Mouse (Mus musculus): ENCODE data around the gene Erbb3. TPM values are rescaled to one million over a fixed set of nuclear protein-coding genes. Genes with fewer than 3 reads are reported as not detected.

Erbb3 gene
- total and polyA plus RNA-seq, 2 experiments from 2014 or later: 0.21 to 1.1 TPM

- Histone ChIP-seq H3K36me3 (ENCODE audit: insufficient read depth, low read length) (0 out of 2 replicates have a peak, but pooled peaks cover 4% of the 10 kb centered on the region), H3K4me2 (ENCODE audit: low read depth, low read length, poor library complexity, severe bottlenecking) (peak overlapping the region; percentile 100), H3K4me1 (ENCODE audit: insufficient read depth, low read length) (no peaks in the 10 kb centered on the region; the same call in 1 of the 2 replicates), H3K9ac (replicated peaks; ENCODE audit: low read length, poor library complexity, severe bottlenecking) (peak overlapping the region; percentile 65), H3K27ac (ENCODE audit: low read depth, low read length) (peak overlapping the region; percentile 38; the same call in 1 of the 2 replicates), H3K27me3 (ENCODE audit: insufficient read depth, low read length) (peaks cover 3% of the 10 kb centered on the region; the same call in 1 of the 2 replicates), H3K9me3 (ENCODE audit: low read length) (no peaks in the 10 kb centered on the region), H3K4me3 (ENCODE audit: low read depth, low read length) (peak overlapping the region; percentile 71)
- ATAC-seq (ENCODE audit: low FRiP score) (peak; percentile 48), DNase-seq (ENCODE audit: low spot score) (peak; percentile 62)
- TF ChIP-seq CTCF (IDR thresholded peaks at IDR 0.05): no peak
- 1% methylated on average over 56 of the region's 58 CpGs for WGBS
These were observed 64.5 kb downstream of the Erbb3 start for GRCm38 (mm10) chr10:128524732-128525662.

GRCm38 (mm10) chr10:128524111-128524731 is 65.2 kb downstream of the Erbb3 start:
- DNase-seq (ENCODE audit: low spot score): no peak
- Histone ChIP-seq H3K27ac (ENCODE audit: low read depth, low read length) (no peak overlapping the region), H3K4me2 (ENCODE audit: low read depth, low read length, poor library complexity, severe bottlenecking) (peak overlapping the region; percentile 100), H3K36me3 (ENCODE audit: insufficient read depth, low read length) (0 out of 2 replicates have a peak, but pooled peaks cover 6% of the 10 kb centered on the region), H3K9ac (replicated peaks; ENCODE audit: low read length, poor library complexity, severe bottlenecking) (peak overlapping the region; percentile 65), H3K4me1 (ENCODE audit: insufficient read depth, low read length) (no peaks in the 10 kb centered on the region; the same call in 1 of the 2 replicates), H3K9me3 (ENCODE audit: low read length) (no peaks in the 10 kb centered on the region), H3K4me3 (ENCODE audit: low read depth, low read length) (peak overlapping the region; percentile 71), H3K27me3 (ENCODE audit: insufficient read depth, low read length) (peaks cover 3% of the 10 kb centered on the region; the same call in 1 of the 2 replicates)
- WGBS: 9% methylated on average over 11 of the region's 11 CpGs
- TF ChIP-seq CTCF (IDR thresholded peaks at IDR 0.05): no peak
- ATAC-seq (ENCODE audit: low FRiP score): no peak

- WGBS: 81% methylated on average over 6 of the region's 6 CpGs
- Histone ChIP-seq H3K4me2 (ENCODE audit: low read depth, low read length, poor library complexity, severe bottlenecking) (no peak overlapping the region), H3K4me1 (ENCODE audit: insufficient read depth, low read length) (no peaks in the 10 kb centered on the region; the same call in 1 of the 2 replicates), H3K36me3 (ENCODE audit: insufficient read depth, low read length) (peaks cover 6% of the 10 kb centered on the region; the same call in 1 of the 2 replicates), H3K9ac (replicated peaks; ENCODE audit: low read length, poor library complexity, severe bottlenecking) (no peak overlapping the region), H3K4me3 (ENCODE audit: low read depth, low read length) (no peak overlapping the region), H3K27ac (ENCODE audit: low read depth, low read length) (no peak overlapping the region), H3K27me3 (ENCODE audit: insufficient read depth, low read length) (peaks cover 3% of the 10 kb centered on the region; the same call in 1 of the 2 replicates), H3K9me3 (ENCODE audit: low read length) (no peaks in the 10 kb centered on the region)
- TF ChIP-seq CTCF (IDR thresholded peaks at IDR 0.05): no peak
- no peak for ATAC-seq (ENCODE audit: low FRiP score)
- no peak for DNase-seq (ENCODE audit: low spot score)
These were observed 67.1 kb downstream of the Erbb3 start for GRCm38 (mm10) chr10:128522351-128522750.

- H3K27me3 ChIP-seq (ENCODE audit: insufficient read depth, low read length): peaks cover 8% of the 10 kb centered on the region; the same call in 1 of the 2 replicates
- H3K36me3 ChIP-seq (ENCODE audit: insufficient read depth, low read length): peaks cover 6% of the 10 kb centered on the region; the same call in 1 of the 2 replicates
- H3K4me1 ChIP-seq (ENCODE audit: insufficient read depth, low read length): no peaks in the 10 kb centered on the region; the same call in 1 of the 2 replicates
- no peak overlapping the region for H3K27ac ChIP-seq (ENCODE audit: low read depth, low read length)
- H3K4me2 ChIP-seq (ENCODE audit: low read depth, low read length, poor library complexity, severe bottlenecking): no peak overlapping the region
- ATAC-seq (ENCODE audit: low FRiP score) (no peak), DNase-seq (ENCODE audit: low spot score) (no peak)
- H3K9me3 ChIP-seq (ENCODE audit: low read length): no peaks in the 10 kb centered on the region
- WGBS: 87% methylated on average over 16 of the region's 16 CpGs
- no peak for TF ChIP-seq CTCF (IDR thresholded peaks at IDR 0.05)
- 0 out of 2 replicates have a peak overlapping the region, but pooled peaks have one; percentile 13 for H3K9ac ChIP-seq (replicated peaks; ENCODE audit: low read length, poor library complexity, severe bottlenecking)
- H3K4me3 ChIP-seq (ENCODE audit: low read depth, low read length): no peak overlapping the region
These were observed 68.9 kb downstream of the Erbb3 start for GRCm38 (mm10) chr10:128520591-128520990.

- H3K27me3 ChIP-seq (ENCODE audit: insufficient read depth, low read length): peaks cover 5% of the 10 kb centered on the region; the same call in 1 of the 2 replicates
- DNase-seq (ENCODE audit: low spot score): peak; percentile 64
- H3K4me1 ChIP-seq (ENCODE audit: insufficient read depth, low read length): no peaks in the 10 kb centered on the region
These were observed 70.6 kb downstream of the Erbb3 start for GRCm38 (mm10) chr10:128518833-128519232.

More at GRCm38 (mm10) chr10:128518833-128519232, 70.6 kb downstream of the Erbb3 start:
- peak; percentile 60 for TF ChIP-seq CTCF (IDR thresholded peaks at IDR 0.05)
- Histone ChIP-seq H3K4me2 (ENCODE audit: low read depth, low read length, poor library complexity, severe bottlenecking) (no peak overlapping the region), H3K4me3 (ENCODE audit: low read depth, low read length) (no peak overlapping the region), H3K36me3 (ENCODE audit: insufficient read depth, low read length) (peaks cover 9% of the 10 kb centered on the region; the same call in 1 of the 2 replicates), H3K9ac (replicated peaks; ENCODE audit: low read length, poor library complexity, severe bottlenecking) (no peak overlapping the region), H3K27ac (ENCODE audit: low read depth, low read length) (no peak overlapping the region), H3K9me3 (ENCODE audit: low read length) (no peaks in the 10 kb centered on the region)
- WGBS: 68% methylated on average over 7 of the region's 7 CpGs
- ATAC-seq (ENCODE audit: low FRiP score): no peak

Small RNA genes within 50 kb of the gene (microRNA-seq; reads per million reads assigned to microRNA genes)
- gene Gm47275 (ENCODE audit: borderline number of aligned reads) (not detected), gene Mir6917 (ENCODE audit: borderline number of aligned reads) (not detected)

Other genes with a start within 250 kb of the Erbb3 start
- gene Coq10a, start 220.7 kb downstream of the Erbb3 start, total RNA-seq (2014; rRNA removed): 42.8 and 53.2 TPM in 2 replicates
- 51.7 and 56.4 TPM in 2 replicates for gene Coq10a, start 220.7 kb downstream of the Erbb3 start, polyA plus RNA-seq (2015; fragmentation: Nextera tagmentation; extraction: Ambion mirVana)
- gene Ankrd52, start 212.5 kb downstream of the Erbb3 start, total RNA-seq (2014; rRNA removed): 43.6 and 49.1 TPM in 2 replicates
- gene Ankrd52, start 212.5 kb downstream of the Erbb3 start, polyA plus RNA-seq (2015; fragmentation: Nextera tagmentation; extraction: Ambion mirVana): 7.8 and 9.9 TPM in 2 replicates
- gene Slc39a5, start 188.4 kb downstream of the Erbb3 start, total RNA-seq (2014; rRNA removed): 0.16 and 0.61 TPM in 2 replicates
- 0.16 and 0.27 TPM in 2 replicates for gene Slc39a5, start 188.4 kb downstream of the Erbb3 start, polyA plus RNA-seq (2015; fragmentation: Nextera tagmentation; extraction: Ambion mirVana)
- 63.1 and 82.0 TPM in 2 replicates for gene Nabp2, start 178.2 kb downstream of the Erbb3 start, total RNA-seq (2014; rRNA removed)
- 145 and 157 TPM in 2 replicates for gene Nabp2, start 178.2 kb downstream of the Erbb3 start, polyA plus RNA-seq (2015; fragmentation: Nextera tagmentation; extraction: Ambion mirVana)
- gene Rnf41, start 178.0 kb downstream of the Erbb3 start, total RNA-seq (2014; rRNA removed): 94.3 and 103 TPM in 2 replicates
- 91.6 and 93.8 TPM in 2 replicates for gene Rnf41, start 178.0 kb downstream of the Erbb3 start, polyA plus RNA-seq (2015; fragmentation: Nextera tagmentation; extraction: Ambion mirVana)
- 216 and 233 TPM in 2 replicates for gene Smarcc2, start 130.4 kb downstream of the Erbb3 start, total RNA-seq (2014; rRNA removed)
- 129 and 143 TPM in 2 replicates for gene Smarcc2, start 130.4 kb downstream of the Erbb3 start, polyA plus RNA-seq (2015; fragmentation: Nextera tagmentation; extraction: Ambion mirVana)
- 648 and 715 TPM in 2 replicates for gene Myl6, start 95.5 kb downstream of the Erbb3 start, total RNA-seq (2014; rRNA removed)
- gene Myl6, start 95.5 kb downstream of the Erbb3 start, polyA plus RNA-seq (2015; fragmentation: Nextera tagmentation; extraction: Ambion mirVana): 946 and 1,057 TPM in 2 replicates
- 24.6 and 28.6 TPM in 2 replicates for gene Myl6b, start 91.0 kb downstream of the Erbb3 start, total RNA-seq (2014; rRNA removed)
- 4.9 and 5.4 TPM in 2 replicates for gene Myl6b, start 91.0 kb downstream of the Erbb3 start, polyA plus RNA-seq (2015; fragmentation: Nextera tagmentation; extraction: Ambion mirVana)
- 16.2 and 16.6 TPM in 2 replicates for gene Esyt1, start 63.8 kb downstream of the Erbb3 start, total RNA-seq (2014; rRNA removed)
- 7.3 and 7.4 TPM in 2 replicates for gene Esyt1, start 63.8 kb downstream of the Erbb3 start, polyA plus RNA-seq (2015; fragmentation: Nextera tagmentation; extraction: Ambion mirVana)
- gene Zc3h10, start 41.9 kb downstream of the Erbb3 start, total RNA-seq (2014; rRNA removed): 20.6 and 30.3 TPM in 2 replicates
- gene Zc3h10, start 41.9 kb downstream of the Erbb3 start, polyA plus RNA-seq (2015; fragmentation: Nextera tagmentation; extraction: Ambion mirVana): 12.0 and 12.5 TPM in 2 replicates
- gene Rpl41, start 40.3 kb downstream of the Erbb3 start, total RNA-seq (2014; rRNA removed): 772 and 807 TPM in 2 replicates
- gene Rpl41, start 40.3 kb downstream of the Erbb3 start, polyA plus RNA-seq (2015; fragmentation: Nextera tagmentation; extraction: Ambion mirVana): 2,464 and 2,473 TPM in 2 replicates
- 78.0 and 82.4 TPM in 2 replicates for gene Pa2g4, start 23.7 kb downstream of the Erbb3 start, total RNA-seq (2014; rRNA removed)
- gene Pa2g4, start 23.7 kb downstream of the Erbb3 start, polyA plus RNA-seq (2015; fragmentation: Nextera tagmentation; extraction: Ambion mirVana): 107 and 110 TPM in 2 replicates
- gene Rps26, start 37.1 kb upstream of the Erbb3 start, total RNA-seq (2014; rRNA removed): 1,580 and 1,646 TPM in 2 replicates
- gene Rps26, start 37.1 kb upstream of the Erbb3 start, polyA plus RNA-seq (2015; fragmentation: Nextera tagmentation; extraction: Ambion mirVana): 382 and 398 TPM in 2 replicates
- gene Ikzf4, start 56.3 kb upstream of the Erbb3 start, total RNA-seq (2014; rRNA removed): 21.9 and 26.2 TPM in 2 replicates
- 16.8 and 17.9 TPM in 2 replicates for gene Ikzf4, start 56.3 kb upstream of the Erbb3 start, polyA plus RNA-seq (2015; fragmentation: Nextera tagmentation; extraction: Ambion mirVana)
- 11.5 and 15.7 TPM in 2 replicates for gene Suox, start 84.4 kb upstream of the Erbb3 start, total RNA-seq (2014; rRNA removed)
- 8.9 and 11.8 TPM in 2 replicates for gene Suox, start 84.4 kb upstream of the Erbb3 start, polyA plus RNA-seq (2015; fragmentation: Nextera tagmentation; extraction: Ambion mirVana)
- 129 and 131 TPM in 2 replicates for gene Rab5b, start 106.6 kb upstream of the Erbb3 start, total RNA-seq (2014; rRNA removed)
- gene Rab5b, start 106.6 kb upstream of the Erbb3 start, polyA plus RNA-seq (2015; fragmentation: Nextera tagmentation; extraction: Ambion mirVana): 112 and 115 TPM in 2 replicates
- gene Pmel, start 114.5 kb upstream of the Erbb3 start, total RNA-seq (2014; rRNA removed): 0.76 and 3.4 TPM in 2 replicates
- gene Pmel, start 114.5 kb upstream of the Erbb3 start, polyA plus RNA-seq (2015; fragmentation: Nextera tagmentation; extraction: Ambion mirVana): 1.0 and 1.1 TPM in 2 replicates
- gene Cdk2, start 115.4 kb upstream of the Erbb3 start, total RNA-seq (2014; rRNA removed): 7.8 and 11.1 TPM in 2 replicates
- 8.7 and 10.7 TPM in 2 replicates for gene Cdk2, start 115.4 kb upstream of the Erbb3 start, polyA plus RNA-seq (2015; fragmentation: Nextera tagmentation; extraction: Ambion mirVana)
- gene Dgka, start 155.2 kb upstream of the Erbb3 start, total RNA-seq (2014; rRNA removed): 4.5 and 7.5 TPM in 2 replicates
- 4.9 and 5.1 TPM in 2 replicates for gene Dgka, start 155.2 kb upstream of the Erbb3 start, polyA plus RNA-seq (2015; fragmentation: Nextera tagmentation; extraction: Ambion mirVana)
- 54.9 and 60.1 TPM in 2 replicates for gene Pym1, start 158.2 kb upstream of the Erbb3 start, total RNA-seq (2014; rRNA removed)
- gene Pym1, start 158.2 kb upstream of the Erbb3 start, polyA plus RNA-seq (2015; fragmentation: Nextera tagmentation; extraction: Ambion mirVana): 48.0 and 52.2 TPM in 2 replicates
- gene Mmp19, start 201.3 kb upstream of the Erbb3 start, total RNA-seq (2014; rRNA removed): 1.3 and 1.8 TPM in 2 replicates
- gene Mmp19, start 201.3 kb upstream of the Erbb3 start, polyA plus RNA-seq (2015; fragmentation: Nextera tagmentation; extraction: Ambion mirVana): 0.29 and 0.54 TPM in 2 replicates
- 31.4 and 39.4 TPM in 2 replicates for gene Dnajc14, start 214.4 kb upstream of the Erbb3 start, total RNA-seq (2014; rRNA removed)
- 34.6 and 37.7 TPM in 2 replicates for gene Dnajc14, start 214.4 kb upstream of the Erbb3 start, polyA plus RNA-seq (2015; fragmentation: Nextera tagmentation; extraction: Ambion mirVana)
- gene Tmem198b, start 214.7 kb upstream of the Erbb3 start, total RNA-seq (2014; rRNA removed): 18.6 and 21.8 TPM in 2 replicates
- gene Tmem198b, start 214.7 kb upstream of the Erbb3 start, polyA plus RNA-seq (2015; fragmentation: Nextera tagmentation; extraction: Ambion mirVana): 17.1 and 18.9 TPM in 2 replicates
- gene Sarnp, start 227.7 kb upstream of the Erbb3 start, total RNA-seq (2014; rRNA removed): 30.7 and 36.8 TPM in 2 replicates
- gene Sarnp, start 227.7 kb upstream of the Erbb3 start, polyA plus RNA-seq (2015; fragmentation: Nextera tagmentation; extraction: Ambion mirVana): 120 and 126 TPM in 2 replicates
- 6.9 and 11.1 TPM in 2 replicates for gene Ormdl2, start 232.0 kb upstream of the Erbb3 start, total RNA-seq (2014; rRNA removed)
- gene Ormdl2, start 232.0 kb upstream of the Erbb3 start, polyA plus RNA-seq (2015; fragmentation: Nextera tagmentation; extraction: Ambion mirVana): 15.0 and 15.6 TPM in 2 replicates

Data from midbrain, postnatal 0 days (tissue).